Mouse (Mus musculus): ENCODE data around the gene Tigit.

The Tigit gene

DNA sequence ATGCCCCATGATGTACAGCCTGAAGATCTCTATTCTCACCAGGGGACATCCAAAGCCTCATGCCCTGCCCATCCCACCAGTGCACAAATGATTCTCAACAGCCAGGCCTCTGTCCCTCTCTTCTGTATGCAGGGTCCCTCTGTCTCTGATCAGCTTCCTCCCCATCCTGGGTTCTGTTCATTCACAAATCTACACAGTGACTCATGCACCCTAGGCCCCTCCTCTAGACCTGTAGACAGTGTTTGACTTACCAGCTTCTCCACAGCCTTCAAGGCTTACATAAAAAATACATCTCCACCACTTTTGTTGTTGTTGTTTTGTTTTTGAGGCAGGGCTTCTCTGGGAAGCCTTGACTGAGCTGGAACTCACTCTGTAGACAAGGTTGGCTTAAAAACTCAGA, 915 bp upstream of the Tigit start:
- DNase-seq (ENCODE audit: low spot score in 2 of 2), result no peak

DNA sequence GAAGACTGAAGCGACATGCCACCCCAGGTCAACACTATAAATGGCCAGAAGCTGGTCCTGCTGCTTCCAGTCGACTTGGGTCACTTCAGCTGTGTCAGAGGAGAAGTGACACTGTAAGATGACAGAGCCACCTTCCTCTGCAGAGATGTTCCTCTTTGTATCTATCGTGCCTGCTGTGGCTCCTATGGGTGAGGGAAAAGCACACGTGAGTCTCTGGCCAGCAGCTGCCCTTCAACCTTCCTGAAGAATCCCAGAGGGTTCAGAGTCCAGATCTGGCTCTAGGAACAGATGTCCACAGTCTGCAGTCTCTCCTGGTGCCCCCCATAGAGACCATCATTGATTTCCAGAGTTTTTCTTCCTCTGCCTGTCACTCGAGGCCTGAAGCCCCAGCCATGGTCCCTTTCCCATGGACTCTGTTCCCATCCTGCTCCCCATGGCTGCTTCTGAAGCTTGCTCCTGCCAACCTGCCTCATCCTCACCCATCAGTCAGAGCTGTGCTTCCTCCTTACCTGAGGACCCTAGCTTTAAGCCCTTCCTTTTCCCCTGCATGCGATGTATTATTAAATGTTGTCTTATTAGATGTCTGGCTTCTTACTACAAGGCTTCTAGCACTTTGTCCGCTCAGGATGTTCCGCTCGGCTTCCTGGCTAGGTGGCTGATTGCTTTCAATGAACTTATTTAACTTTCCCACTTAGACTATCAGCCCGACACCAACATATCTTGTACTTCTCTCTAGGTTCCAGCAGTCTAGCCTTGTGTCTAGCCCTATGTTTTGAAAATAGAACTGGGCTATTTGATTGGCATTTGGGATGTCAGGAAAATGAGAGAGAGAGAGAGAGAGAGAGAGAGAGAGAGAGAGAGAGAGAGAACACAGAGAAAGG, 1.6 kb downstream of the Tigit start:
- no peak for DNase-seq (ENCODE audit: low spot score in 2 of 2)

DNA sequence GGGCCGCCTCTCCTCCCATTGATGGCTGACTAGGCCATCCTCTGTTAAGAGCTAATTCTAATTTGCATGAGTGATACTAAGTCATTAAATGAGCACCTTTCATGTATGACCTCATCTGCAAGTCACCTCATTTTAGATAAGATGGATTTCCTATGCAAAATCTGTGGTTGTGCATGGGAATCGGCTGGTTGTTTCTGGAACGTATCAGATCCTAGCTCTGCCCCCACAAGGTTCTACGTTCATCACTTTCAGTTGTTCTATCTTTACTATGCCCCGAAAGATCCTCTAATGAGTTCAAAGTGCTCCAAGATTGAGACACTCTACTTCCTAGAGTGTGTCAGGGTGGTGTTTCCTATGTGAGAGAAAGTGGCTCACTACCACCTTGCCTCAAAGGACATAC, 2.4 kb downstream of the Tigit start:
- DNase-seq (ENCODE audit: low spot score in 2 of 2), result no peak

GRCm38 (mm10) chr16:43655183-43655787, 8.7 kb downstream of the Tigit start:
- DNase-seq (ENCODE audit: low spot score in 2 of 2), result no peak

- no peak for DNase-seq (ENCODE audit: low spot score in 2 of 2)
Measured at GRCm38 (mm10) chr16:43654269-43654668, 9.7 kb downstream of the Tigit start.

DNA sequence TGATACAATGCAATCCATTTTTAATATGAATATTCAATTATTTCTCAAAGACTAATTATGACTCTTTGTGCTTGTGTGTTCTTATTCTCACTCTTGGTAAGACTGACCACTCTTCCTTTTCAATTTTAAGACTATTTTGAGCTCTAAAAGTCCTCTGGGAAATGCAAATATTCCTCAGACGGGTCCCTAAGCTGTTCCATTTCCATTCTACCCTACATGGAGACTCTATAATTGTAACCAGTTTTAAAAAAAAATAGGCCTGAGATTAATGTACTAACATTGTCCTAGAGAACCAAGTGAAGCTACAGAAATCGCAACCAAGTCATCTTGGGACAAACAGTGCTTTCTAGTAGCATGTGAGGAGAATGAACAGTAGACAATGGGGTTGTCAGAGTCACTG, 10.7 kb downstream of the Tigit start:
- DNase-seq (ENCODE audit: low spot score in 2 of 2), result no peak

- DNase-seq (ENCODE audit: low spot score in 2 of 2), result no peak
Measured at GRCm38 (mm10) chr16:43650355-43651080, 13.4 kb downstream of the Tigit start.

- DNase-seq (ENCODE audit: low spot score in 2 of 2), result no peak
Measured at GRCm38 (mm10) chr16:43647641-43648040, 16.3 kb downstream of the Tigit start.

GRCm38 (mm10) chr16:43646943-43647342, 17.0 kb downstream of the Tigit start:
- no peak for DNase-seq (ENCODE audit: low spot score in 2 of 2)

DNA sequence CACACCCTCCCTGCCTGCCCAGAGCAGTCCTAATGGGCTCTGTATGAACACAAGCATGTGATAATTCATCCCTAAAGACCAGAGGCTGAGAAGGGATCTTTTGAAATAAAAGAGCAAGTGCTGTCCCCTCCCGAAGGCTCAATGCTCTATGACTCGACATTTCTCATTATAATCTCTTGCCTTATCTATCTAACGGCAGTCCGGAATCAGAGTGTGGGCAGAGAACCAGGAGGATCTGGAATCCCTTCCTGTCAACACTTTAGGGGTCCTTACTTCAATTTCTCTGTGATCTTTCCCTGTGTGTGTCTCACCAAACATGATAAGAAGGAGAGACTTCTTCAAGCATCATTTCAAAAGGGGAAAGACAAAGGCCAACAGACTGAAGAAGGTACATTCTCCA, 18.1 kb downstream of the Tigit start:
- DNase-seq (ENCODE audit: low spot score in 2 of 2), result no peak

DNA sequence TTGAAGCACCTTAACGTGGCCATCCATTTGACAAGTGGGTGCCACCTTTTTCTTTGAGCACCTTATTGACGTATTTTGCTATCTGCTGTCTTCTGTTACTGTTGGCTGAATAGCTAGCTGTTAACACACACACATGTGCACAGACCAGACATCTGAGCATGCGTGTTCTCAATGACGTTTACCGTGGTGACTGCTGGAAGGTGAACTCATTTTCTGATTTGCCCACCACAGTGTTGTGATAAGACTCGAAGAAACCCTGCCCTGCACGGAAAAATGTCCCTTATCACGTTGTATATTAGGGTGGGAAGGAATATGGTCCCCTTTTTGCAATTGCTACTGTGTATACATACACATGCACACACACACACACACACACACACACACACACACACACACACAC, 22.7 kb downstream of the Tigit start:
- no peak for DNase-seq (ENCODE audit: low spot score in 2 of 2)

DNA sequence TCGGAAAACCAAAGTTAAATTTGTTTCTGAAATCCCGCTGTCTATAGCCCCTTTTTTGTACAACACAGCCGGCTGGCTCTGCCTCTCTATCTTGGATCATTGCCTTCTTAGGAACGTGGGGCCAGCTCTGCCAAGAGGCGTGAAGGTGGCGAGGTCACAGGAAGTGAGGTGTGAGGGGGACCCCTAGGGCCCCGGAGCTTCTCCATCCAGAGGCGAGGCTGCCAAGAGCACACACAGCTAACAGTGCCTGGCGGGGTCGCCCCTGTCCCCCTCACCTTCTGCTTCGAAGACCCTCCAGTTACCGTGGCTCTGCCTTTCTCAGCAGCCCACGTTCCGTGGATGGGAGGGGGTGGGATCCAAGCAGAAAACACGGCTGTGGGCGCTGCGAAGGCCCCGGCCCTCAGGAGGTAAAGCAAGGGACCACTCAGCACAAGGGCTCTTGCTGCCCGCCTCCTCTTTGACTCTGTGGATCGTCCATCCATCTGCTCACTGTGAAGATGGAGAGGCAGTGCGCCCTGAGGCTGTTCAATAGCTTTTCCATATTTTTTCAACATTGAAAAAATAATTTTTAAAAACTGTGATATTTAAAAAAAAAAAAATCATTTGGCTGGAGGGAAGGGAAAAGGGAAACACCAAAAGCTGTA, 25.4 kb downstream of the Tigit start:
- no peak for DNase-seq (ENCODE audit: low spot score in 2 of 2)

DNA sequence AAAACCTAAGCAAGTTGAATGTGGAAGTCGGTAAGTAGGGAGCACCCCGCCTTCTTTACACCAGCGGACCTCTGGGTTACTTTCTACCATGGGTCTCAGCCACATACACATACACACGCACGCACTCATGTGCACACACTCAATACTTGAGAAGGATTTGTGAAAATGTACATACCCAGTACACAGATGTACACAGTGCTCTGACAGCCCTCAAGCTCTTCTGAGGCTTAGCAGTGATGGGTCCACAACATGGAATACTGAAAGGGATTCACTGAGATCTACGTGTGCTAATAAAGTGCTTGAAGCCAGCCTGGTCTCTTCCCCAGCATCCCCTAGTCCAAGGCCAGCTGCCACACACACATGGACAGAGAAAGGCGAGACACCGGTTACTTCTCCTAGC, 26.7 kb downstream of the Tigit start:
- no peak for DNase-seq (ENCODE audit: low spot score in 2 of 2)

DNA sequence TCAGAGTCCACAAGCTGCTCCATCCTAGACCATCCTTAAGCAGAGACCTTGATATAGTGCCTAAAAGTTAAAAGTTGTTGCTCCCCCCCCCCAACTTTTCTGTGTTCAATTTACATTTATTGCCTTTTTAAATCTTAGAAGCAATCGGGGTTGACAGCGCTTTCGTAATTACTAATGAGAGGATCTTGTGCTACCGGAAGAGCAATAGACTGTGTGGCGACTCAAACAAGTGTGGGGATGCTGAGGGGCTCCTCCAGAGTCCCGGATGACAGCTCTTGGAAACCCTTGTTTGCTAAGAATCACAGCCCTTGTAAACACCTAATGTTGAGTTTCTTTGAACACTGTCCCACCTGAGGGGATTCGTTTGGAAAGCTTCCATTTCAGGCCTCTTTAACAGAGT, 29.9 kb downstream of the Tigit start:
- DNase-seq (ENCODE audit: low spot score in 2 of 2), result no peak

GRCm38 (mm10) chr16:43631758-43632157, 32.2 kb downstream of the Tigit start:
- no peak for DNase-seq (ENCODE audit: low spot score in 2 of 2)

- no peak for DNase-seq (ENCODE audit: low spot score in 2 of 2)
Measured at GRCm38 (mm10) chr16:43628662-43629061, 35.3 kb downstream of the Tigit start.

- no peak for DNase-seq (ENCODE audit: low spot score in 2 of 2)
Measured at GRCm38 (mm10) chr16:43625956-43626355, 38.0 kb downstream of the Tigit start.

DNA sequence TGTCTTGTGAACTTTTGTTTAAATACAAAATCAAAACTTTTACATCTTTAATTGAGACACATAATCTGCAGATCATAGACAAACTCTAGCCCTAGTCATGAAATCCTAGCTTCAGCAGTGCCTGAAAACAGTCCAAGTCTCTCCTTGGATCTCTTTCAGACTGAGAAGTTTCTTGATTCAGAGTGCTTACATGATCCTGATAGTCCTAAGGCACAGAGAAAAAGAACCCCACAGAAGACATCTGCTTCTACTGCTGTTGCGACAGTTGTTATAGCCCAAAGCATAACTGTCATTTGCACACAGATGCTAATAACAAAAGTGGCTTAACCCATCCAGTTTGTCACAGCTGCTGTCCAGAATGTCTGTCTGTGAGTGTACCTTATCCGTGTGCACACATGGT, 38.7 kb downstream of the Tigit start:
- no peak for DNase-seq (ENCODE audit: low spot score in 2 of 2)

GRCm38 (mm10) chr16:43624876-43625275, 39.1 kb downstream of the Tigit start:
- DNase-seq (ENCODE audit: low spot score in 2 of 2), result no peak

GRCm38 (mm10) chr16:43623315-43624000, 40.5 kb downstream of the Tigit start:
- DNase-seq (ENCODE audit: low spot score in 2 of 2), result no peak

DNA sequence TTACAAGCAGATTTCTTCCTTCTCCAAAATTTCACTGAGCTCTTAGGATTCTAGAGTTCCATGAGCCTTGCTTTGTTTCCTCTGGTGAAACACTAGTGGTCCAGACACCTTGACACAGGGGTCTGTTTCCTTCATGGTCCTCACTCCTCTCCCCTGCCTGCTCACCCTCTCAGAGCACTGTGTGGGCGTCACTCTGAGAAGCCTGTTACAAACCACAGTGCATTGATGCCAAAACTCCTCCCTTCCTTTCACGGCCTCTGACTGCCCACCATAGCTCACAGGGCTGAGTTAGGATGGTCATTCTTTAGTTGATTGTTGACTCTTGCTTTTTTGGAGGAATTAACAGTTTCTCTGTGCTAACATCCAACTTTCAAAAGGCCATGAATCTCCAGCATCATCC, 43.6 kb downstream of the Tigit start:
- no peak for DNase-seq (ENCODE audit: low spot score in 2 of 2)

DNA sequence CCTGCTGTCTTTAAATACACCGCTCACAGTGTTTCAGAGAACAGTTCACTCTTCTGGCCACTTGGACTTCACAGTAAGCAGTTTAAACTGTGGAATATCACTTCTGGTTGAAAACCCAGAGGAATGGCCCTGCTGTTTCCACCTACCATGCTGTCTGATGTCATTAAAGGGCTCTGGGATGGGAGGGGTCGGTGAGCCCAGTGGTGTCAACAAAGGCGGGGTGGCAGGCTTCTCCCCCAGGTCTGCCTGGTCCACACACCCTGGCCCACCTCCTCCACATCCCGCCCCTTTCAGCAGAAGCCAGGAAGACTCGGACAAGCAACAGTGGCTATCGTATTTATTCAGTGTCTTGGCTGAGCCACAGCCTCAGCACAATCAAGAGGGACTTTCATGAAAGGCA, 44.7 kb downstream of the Tigit start:
- no peak for DNase-seq (ENCODE audit: low spot score in 2 of 2)

All from spleen, postnatal 14 days (tissue).